Mouse (Mus musculus): ENCODE data around the gene Tns1. TPM values are rescaled to one million over a fixed set of nuclear protein-coding genes. Genes with fewer than 3 reads are reported as not detected.

Gene Tns1
- total and polyA plus RNA-seq, 3 experiments, result 365 to 748 (median 629) TPM

DNA sequence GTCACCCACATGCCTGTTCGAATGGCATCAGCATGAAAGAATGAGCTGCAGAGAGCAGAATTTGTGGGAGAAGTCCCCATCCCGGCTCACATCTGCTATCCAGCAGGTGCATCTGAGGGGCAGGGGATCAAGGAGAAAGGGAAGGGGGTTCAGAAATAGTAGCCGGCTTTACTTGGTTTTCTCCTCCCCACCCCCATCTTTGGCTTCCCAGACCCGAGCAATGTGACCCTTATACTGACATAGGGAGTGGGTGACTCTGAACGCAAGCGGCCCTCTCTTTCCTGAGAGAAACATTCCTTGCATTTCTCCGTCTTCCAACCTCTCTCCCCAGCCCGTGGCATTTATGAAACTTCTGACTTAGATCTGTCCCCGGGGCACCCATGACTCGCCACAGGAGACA, 185.7 kb downstream of the Tns1 start:
- Histone ChIP-seq H3K36me3 (ENCODE audit: control insufficient read depth, insufficient read depth, low read length) (peaks cover 36% of the 10 kb centered on the region), H3K27ac (peak overlapping the region; percentile 53), H3K27me3 (ENCODE audit: control insufficient read depth, insufficient read depth, low read length) (no peaks in the 10 kb centered on the region), H3K9ac (ENCODE audit: low read depth, low read length) (no peak overlapping the region), H3K79me2 (replicated peaks; ENCODE audit: control insufficient read depth, insufficient read depth, low read length) (no peaks in the 10 kb centered on the region; the same call in 1 of the 2 replicates), H3K4me3 (no peak overlapping the region), H3K4me1 (ENCODE audit: control insufficient read depth, insufficient read depth, low read length) (peaks cover 22% of the 10 kb centered on the region)
- TF ChIP-seq POLR2A (IDR thresholded peaks at IDR 0.05; ENCODE audit: insufficient read depth, low read depth, low read length), result no peak
- no peak for TF ChIP-seq EP300 (IDR thresholded peaks at IDR 0.05; ENCODE audit: insufficient read depth, low read depth, low read length)
- TF ChIP-seq CTCF (IDR thresholded peaks at IDR 0.05), result no peak
- intact Hi-C loops (cut with DNase I), result no loop called here
- no peak for DNase-seq
- 51% methylated on average over 10 of the region's 10 CpGs for WGBS

DNA sequence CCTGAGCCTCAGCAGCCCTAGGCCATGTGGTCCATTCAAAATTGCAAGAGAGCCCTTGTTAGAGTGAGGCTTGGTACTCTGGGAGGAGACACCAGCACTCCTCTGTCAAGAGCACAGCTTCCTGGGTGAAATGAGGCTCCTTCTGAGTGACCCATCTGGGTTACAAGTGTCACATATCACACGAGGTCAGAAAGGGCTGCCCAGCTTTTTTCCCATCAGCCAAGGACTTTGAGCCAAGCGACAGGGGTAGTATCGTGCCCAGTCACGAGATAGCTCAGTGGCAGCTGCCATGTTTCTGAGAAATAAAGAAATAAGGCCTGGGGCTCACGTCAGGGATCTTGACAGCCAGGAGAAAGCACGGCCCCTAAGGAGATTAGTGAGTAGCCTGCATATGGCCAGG, 186.4 kb downstream of the Tns1 start:
- intact Hi-C loops (cut with DNase I), result no loop called here
- Histone ChIP-seq H3K27me3 (ENCODE audit: control insufficient read depth, insufficient read depth, low read length) (no peaks in the 10 kb centered on the region), H3K27ac (peak overlapping the region; percentile 53), H3K79me2 (replicated peaks; ENCODE audit: control insufficient read depth, insufficient read depth, low read length) (no peaks in the 10 kb centered on the region; the same call in 1 of the 2 replicates), H3K4me3 (no peak overlapping the region), H3K36me3 (ENCODE audit: control insufficient read depth, insufficient read depth, low read length) (peaks cover 41% of the 10 kb centered on the region), H3K9ac (ENCODE audit: low read depth, low read length) (no peak overlapping the region), H3K4me1 (ENCODE audit: control insufficient read depth, insufficient read depth, low read length) (peaks cover 24% of the 10 kb centered on the region)
- DNase-seq, result no peak
- WGBS, result 36% methylated on average over 6 of the region's 6 CpGs
- TF ChIP-seq CTCF (IDR thresholded peaks at IDR 0.05) (no peak), EP300 (IDR thresholded peaks at IDR 0.05; ENCODE audit: insufficient read depth, low read depth, low read length) (0 out of 2 replicates have a peak, but pooled peaks have one; percentile 5), POLR2A (IDR thresholded peaks at IDR 0.05; ENCODE audit: insufficient read depth, low read depth, low read length) (no peak)

DNA sequence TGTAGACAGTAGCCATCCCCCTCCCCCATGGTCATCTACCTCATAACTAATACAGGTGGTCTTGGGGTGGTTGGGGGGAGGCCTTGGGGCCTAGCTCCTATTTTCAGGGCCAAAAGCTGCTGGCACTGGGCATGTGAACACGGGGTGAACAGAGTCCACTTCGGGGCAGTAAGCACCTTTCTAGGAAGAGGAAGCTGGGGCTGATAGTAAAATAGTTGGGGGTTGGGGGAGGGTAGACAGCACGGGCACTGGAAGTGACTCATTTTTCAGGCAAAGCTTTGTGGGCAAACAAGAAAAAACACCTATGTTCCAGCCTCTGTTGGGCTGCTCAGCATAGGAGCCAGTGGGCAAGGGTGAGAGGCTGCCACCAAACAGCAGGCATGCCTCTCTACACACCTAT, 187.7 kb downstream of the Tns1 start:
- H3K27ac ChIP-seq, result peak overlapping the region; percentile 67
- intact Hi-C loops (cut with DNase I), result no loop called here
- H3K79me2 ChIP-seq (replicated peaks; ENCODE audit: control insufficient read depth, insufficient read depth, low read length), result no peaks in the 10 kb centered on the region; the same call in 1 of the 2 replicates
- no peak overlapping the region for H3K9ac ChIP-seq (ENCODE audit: low read depth, low read length)
- no peaks in the 10 kb centered on the region for H3K27me3 ChIP-seq (ENCODE audit: control insufficient read depth, insufficient read depth, low read length)
- TF ChIP-seq POLR2A (IDR thresholded peaks at IDR 0.05; ENCODE audit: insufficient read depth, low read depth, low read length) (no peak), CTCF (IDR thresholded peaks at IDR 0.05) (no peak), EP300 (IDR thresholded peaks at IDR 0.05; ENCODE audit: insufficient read depth, low read depth, low read length) (no peak)
- peaks cover 53% of the 10 kb centered on the region for H3K36me3 ChIP-seq (ENCODE audit: control insufficient read depth, insufficient read depth, low read length)
- peaks cover 29% of the 10 kb centered on the region for H3K4me1 ChIP-seq (ENCODE audit: control insufficient read depth, insufficient read depth, low read length)
- WGBS, result 15% methylated on average over 3 of the region's 3 CpGs
- DNase-seq, result no peak
- H3K4me3 ChIP-seq, result no peak overlapping the region

DNA sequence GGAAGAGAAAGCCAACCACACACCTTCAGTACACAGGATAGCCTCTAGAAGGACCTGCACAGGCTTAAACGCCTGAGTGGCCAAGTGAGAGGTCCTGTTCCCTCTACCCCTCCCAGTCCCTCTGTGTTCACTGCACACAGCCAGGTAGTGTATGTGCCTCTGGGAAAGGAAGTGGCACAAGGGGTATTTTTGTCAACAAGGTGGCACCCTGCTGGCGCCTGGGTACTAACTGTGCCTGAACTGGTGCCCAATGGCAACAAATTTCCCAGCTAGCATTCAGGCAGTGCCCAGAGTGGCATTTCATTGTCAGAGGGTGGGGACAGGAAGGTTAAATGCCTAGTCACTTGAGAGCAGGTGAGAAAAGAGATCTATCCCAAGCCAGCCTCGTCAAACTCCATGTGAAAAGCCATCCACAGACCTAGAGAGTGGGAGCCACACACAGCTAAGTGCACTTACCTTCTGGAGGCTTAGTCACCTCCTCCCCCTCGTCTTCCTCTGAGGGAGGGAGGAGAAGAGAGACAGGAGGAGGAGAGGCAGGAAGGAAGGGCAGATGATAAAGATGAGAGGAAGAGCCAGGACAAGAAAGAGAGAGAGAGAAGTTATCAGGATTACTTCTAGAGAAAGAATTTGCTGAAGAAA, 188.7 kb downstream of the Tns1 start:
- no peak overlapping the region for H3K9ac ChIP-seq (ENCODE audit: low read depth, low read length)
- H3K4me3 ChIP-seq, result no peak overlapping the region
- no peak for TF ChIP-seq CTCF (IDR thresholded peaks at IDR 0.05)
- TF ChIP-seq EP300 (IDR thresholded peaks at IDR 0.05; ENCODE audit: insufficient read depth, low read depth, low read length), result peak; percentile 90
- no peaks in the 10 kb centered on the region; the same call in 1 of the 2 replicates for H3K79me2 ChIP-seq (replicated peaks; ENCODE audit: control insufficient read depth, insufficient read depth, low read length)
- no peaks in the 10 kb centered on the region for H3K27me3 ChIP-seq (ENCODE audit: control insufficient read depth, insufficient read depth, low read length)
- peak in 1 of 2 experiments; percentile 73 for DNase-seq
- peaks cover 37% of the 10 kb centered on the region for H3K4me1 ChIP-seq (ENCODE audit: control insufficient read depth, insufficient read depth, low read length)
- intact Hi-C loops (cut with DNase I), result loop anchor here (2.0 kb wide), 1 partner anchor 17 kb away; no protein-coding TSS in a partner anchor
- H3K36me3 ChIP-seq (ENCODE audit: control insufficient read depth, insufficient read depth, low read length), result peaks cover 57% of the 10 kb centered on the region
- H3K27ac ChIP-seq, result peak overlapping the region; percentile 67
- 43% methylated on average over 4 of the region's 4 CpGs for WGBS

DNA sequence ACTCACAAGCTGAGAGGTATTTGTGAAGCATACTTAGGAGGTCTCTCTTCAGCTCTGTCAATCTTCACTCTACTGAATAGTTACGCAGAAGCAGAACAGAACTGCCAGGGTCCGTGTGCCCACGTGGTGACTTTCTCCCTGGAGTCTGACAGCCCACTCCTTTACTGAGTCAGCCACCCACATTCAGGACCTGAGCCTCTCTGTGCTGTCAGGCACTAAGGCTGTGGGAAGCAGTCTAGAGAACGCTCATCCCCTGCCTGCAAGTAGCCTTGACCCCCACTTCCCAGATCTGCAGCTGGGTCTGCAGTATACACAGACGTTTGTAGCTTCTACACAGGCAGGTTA, 191.1 kb downstream of the Tns1 start:
- Histone ChIP-seq H3K9ac (ENCODE audit: low read depth, low read length) (peak overlapping the region; percentile 44), H3K79me2 (replicated peaks; ENCODE audit: control insufficient read depth, insufficient read depth, low read length) (no peaks in the 10 kb centered on the region; the same call in 1 of the 2 replicates), H3K27ac (peak overlapping the region; percentile 79), H3K4me3 (no peak overlapping the region), H3K27me3 (ENCODE audit: control insufficient read depth, insufficient read depth, low read length) (no peaks in the 10 kb centered on the region), H3K36me3 (ENCODE audit: control insufficient read depth, insufficient read depth, low read length) (peaks cover 64% of the 10 kb centered on the region), H3K4me1 (ENCODE audit: control insufficient read depth, insufficient read depth, low read length) (peaks cover 50% of the 10 kb centered on the region)
- TF ChIP-seq EP300 (IDR thresholded peaks at IDR 0.05; ENCODE audit: insufficient read depth, low read depth, low read length) (no peak), POLR2A (IDR thresholded peaks at IDR 0.05; ENCODE audit: insufficient read depth, low read depth, low read length) (0 out of 2 replicates have a peak, but pooled peaks have one; percentile 2)
- intact Hi-C loops (cut with DNase I), result no loop called here
- WGBS, result 41% methylated on average over 5 of the region's 5 CpGs
- no peak for DNase-seq

DNA sequence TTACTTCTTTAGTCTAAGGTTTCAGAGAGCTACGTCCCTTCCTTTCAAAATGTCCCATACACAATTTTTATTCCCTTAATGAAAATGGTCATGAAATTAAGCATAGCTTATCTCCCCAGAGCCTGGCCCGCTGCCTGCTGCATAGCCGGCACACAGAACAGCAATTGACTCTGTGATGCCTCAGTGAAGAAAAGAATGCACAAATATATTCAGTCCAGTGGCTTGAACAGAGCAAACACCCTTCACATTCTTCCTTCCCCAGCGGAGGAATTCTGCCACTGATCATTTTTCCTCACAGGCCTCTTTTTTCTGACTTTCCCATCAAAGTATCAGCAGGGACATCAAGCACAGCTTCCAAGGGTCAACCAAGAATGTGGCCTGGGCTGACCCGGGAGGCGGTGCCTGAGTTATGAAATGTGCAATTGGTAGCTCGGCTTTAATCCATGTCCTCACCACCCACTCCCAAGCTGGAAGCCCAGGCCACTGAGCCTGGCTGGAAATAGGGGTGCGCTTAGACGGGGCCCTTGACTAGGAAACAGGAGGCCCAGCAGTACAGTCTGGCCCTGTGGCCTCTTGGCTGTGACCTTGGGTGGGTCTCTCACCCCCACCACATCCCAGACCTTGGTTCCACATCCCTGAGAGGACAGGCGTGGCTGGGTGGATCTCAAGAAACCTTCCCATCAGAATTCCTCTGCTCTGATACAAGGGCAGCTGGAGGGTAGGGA, 191.7 kb downstream of the Tns1 start:
- Histone ChIP-seq H3K9ac (ENCODE audit: low read depth, low read length) (peak overlapping the region; percentile 44), H3K36me3 (ENCODE audit: control insufficient read depth, insufficient read depth, low read length) (peaks cover 66% of the 10 kb centered on the region), H3K27me3 (ENCODE audit: control insufficient read depth, insufficient read depth, low read length) (no peaks in the 10 kb centered on the region), H3K27ac (peak overlapping the region; percentile 79), H3K79me2 (replicated peaks; ENCODE audit: control insufficient read depth, insufficient read depth, low read length) (no peaks in the 10 kb centered on the region; the same call in 1 of the 2 replicates), H3K4me1 (ENCODE audit: control insufficient read depth, insufficient read depth, low read length) (peaks cover 50% of the 10 kb centered on the region), H3K4me3 (no peak overlapping the region)
- intact Hi-C loops (cut with DNase I), result no loop called here
- TF ChIP-seq POLR2A (IDR thresholded peaks at IDR 0.05; ENCODE audit: insufficient read depth, low read depth, low read length), result no peak
- TF ChIP-seq CTCF (IDR thresholded peaks at IDR 0.05), result no peak
- 0 out of 2 replicates have a peak, but pooled peaks have one; percentile 37 for TF ChIP-seq EP300 (IDR thresholded peaks at IDR 0.05; ENCODE audit: insufficient read depth, low read depth, low read length)
- 39% methylated on average over 10 of the region's 10 CpGs for WGBS
- DNase-seq, result peak; percentile 72 to 77

Measured in heart, adult 2 months (tissue).